Mouse (Mus musculus): ENCODE results near the gene Mff. TPM values are rescaled to one million over a fixed set of nuclear protein-coding genes. Genes with fewer than 3 reads are reported as not detected.

Mff gene
- polyA plus RNA-seq, 1 experiment from 2014 or later: 220 TPM

DNA sequence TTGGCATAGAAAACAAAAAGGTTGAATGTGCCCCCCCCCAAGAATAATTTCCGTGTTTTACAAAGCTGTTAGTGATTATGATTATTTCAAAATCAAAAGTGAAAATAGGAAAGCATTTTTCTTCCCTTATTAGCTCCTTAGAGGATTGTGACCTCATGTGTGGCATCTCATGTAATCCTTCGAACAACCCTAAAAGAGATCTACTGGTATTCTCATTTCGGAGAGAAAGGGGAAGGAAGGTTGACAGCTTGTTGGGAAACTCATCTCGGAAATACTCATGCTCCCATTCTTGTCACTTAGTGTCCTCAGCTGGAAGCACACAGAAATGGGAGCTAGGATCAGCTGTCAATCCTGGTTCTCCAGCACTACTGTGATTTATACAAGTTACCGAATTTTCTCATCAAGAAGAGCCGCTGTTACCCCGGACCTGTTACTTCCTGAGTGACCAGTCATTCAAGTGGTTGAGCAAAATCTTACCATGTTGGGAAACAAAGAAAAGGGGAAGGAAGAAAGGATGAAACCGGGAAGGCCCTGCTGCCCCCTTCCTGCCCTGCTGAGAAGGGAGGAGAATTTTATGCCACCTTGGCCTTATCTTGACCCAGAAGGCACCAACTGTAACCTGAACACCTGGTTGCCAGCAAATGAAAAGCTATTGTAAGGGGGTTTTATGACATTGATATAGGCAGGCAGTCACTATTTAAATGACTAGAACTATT, 36.9 kb downstream of the Mff start:
- no peaks in the 10 kb centered on the region for H3K9me3 ChIP-seq (ENCODE audit: control insufficient read depth, low read length)
- H3K36me3 ChIP-seq (ENCODE audit: control insufficient read depth, insufficient read depth, low read length): peaks cover 12% of the 10 kb centered on the region
- no peak overlapping the region for H3K9ac ChIP-seq (ENCODE audit: low read depth, low read length)
- 94% methylated on average over 8 of the region's 8 CpGs for WGBS
- DNase-seq (ENCODE audit: low spot score): no peak
- no peak overlapping the region for H3K27ac ChIP-seq (replicated peaks; ENCODE audit: low read depth, low read length)
- no peak overlapping the region for H3K4me3 ChIP-seq (ENCODE audit: low read depth, low read length)
- H3K27me3 ChIP-seq (replicated peaks; ENCODE audit: control insufficient read depth, insufficient read depth, low read length): no peaks in the 10 kb centered on the region
- no peak overlapping the region for H3K4me2 ChIP-seq (ENCODE audit: low read depth, low read length)
- no peak for ATAC-seq (ENCODE audit: low read depth)
- no peaks in the 10 kb centered on the region for H3K4me1 ChIP-seq (ENCODE audit: control insufficient read depth, insufficient read depth, low read length)

DNA sequence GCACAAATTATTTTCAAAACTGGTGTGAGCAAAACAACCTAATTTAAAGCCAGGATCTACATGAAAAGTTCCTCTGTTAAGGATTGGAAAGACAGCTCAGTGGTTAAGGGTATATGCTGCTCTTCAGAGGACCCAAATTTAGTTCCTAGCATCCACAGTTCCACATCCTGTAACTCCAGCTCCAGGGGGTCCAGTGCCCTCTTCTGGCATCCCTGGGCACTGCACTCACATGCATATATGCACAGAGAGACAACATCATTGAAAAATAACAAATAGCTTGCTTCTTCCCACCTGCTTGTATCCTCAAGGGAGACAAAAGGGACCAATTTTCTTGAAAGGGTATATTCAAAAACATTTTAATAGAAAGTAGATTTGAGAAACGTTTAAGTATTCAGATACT, 37.6 kb downstream of the Mff start:
- Histone ChIP-seq H3K4me3 (ENCODE audit: low read depth, low read length) (no peak overlapping the region), H3K27ac (replicated peaks; ENCODE audit: low read depth, low read length) (no peak overlapping the region), H3K4me2 (ENCODE audit: low read depth, low read length) (no peak overlapping the region), H3K9me3 (ENCODE audit: control insufficient read depth, low read length) (no peaks in the 10 kb centered on the region), H3K27me3 (replicated peaks; ENCODE audit: control insufficient read depth, insufficient read depth, low read length) (no peaks in the 10 kb centered on the region), H3K9ac (ENCODE audit: low read depth, low read length) (no peak overlapping the region), H3K4me1 (ENCODE audit: control insufficient read depth, insufficient read depth, low read length) (no peaks in the 10 kb centered on the region), H3K36me3 (ENCODE audit: control insufficient read depth, insufficient read depth, low read length) (peaks cover 7% of the 10 kb centered on the region)
- 94% methylated on average over 1 of the region's 1 CpGs for WGBS
- DNase-seq (ENCODE audit: low spot score) (no peak), ATAC-seq (ENCODE audit: low read depth) (no peak)

DNA sequence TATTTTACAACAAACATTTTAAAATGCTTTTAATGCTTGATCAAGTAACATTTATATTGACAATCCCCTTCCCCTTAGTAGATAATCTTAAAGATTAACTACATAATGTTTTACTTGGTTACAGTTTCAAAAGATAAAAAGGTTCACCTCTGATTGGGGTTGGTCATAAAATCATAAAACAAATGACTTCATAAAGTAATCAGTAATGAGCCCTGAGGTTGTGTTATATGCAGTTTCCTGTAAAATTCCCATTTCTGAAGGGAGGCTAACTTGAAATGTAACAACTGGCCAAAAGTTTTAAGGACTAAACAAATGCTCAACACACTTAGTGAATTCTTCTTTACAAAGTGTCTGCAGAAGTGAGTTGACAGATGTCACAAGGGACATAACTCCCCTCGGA, 41.5 kb downstream of the Mff start:
- H3K4me3 ChIP-seq (ENCODE audit: low read depth, low read length): no peak overlapping the region
- DNase-seq (ENCODE audit: low spot score) (no peak), ATAC-seq (ENCODE audit: low read depth) (no peak)
- 67% methylated on average over 1 of the region's 1 CpGs for WGBS
- no peaks in the 10 kb centered on the region for H3K4me1 ChIP-seq (ENCODE audit: control insufficient read depth, insufficient read depth, low read length)
- no peaks in the 10 kb centered on the region for H3K27me3 ChIP-seq (replicated peaks; ENCODE audit: control insufficient read depth, insufficient read depth, low read length)
- H3K27ac ChIP-seq (replicated peaks; ENCODE audit: low read depth, low read length): no peak overlapping the region
- H3K9me3 ChIP-seq (ENCODE audit: control insufficient read depth, low read length): no peaks in the 10 kb centered on the region
- H3K9ac ChIP-seq (ENCODE audit: low read depth, low read length): no peak overlapping the region
- H3K4me2 ChIP-seq (ENCODE audit: low read depth, low read length): no peak overlapping the region
- H3K36me3 ChIP-seq (ENCODE audit: control insufficient read depth, insufficient read depth, low read length): peaks cover 4% of the 10 kb centered on the region; the same call in 1 of the 2 replicates

DNA sequence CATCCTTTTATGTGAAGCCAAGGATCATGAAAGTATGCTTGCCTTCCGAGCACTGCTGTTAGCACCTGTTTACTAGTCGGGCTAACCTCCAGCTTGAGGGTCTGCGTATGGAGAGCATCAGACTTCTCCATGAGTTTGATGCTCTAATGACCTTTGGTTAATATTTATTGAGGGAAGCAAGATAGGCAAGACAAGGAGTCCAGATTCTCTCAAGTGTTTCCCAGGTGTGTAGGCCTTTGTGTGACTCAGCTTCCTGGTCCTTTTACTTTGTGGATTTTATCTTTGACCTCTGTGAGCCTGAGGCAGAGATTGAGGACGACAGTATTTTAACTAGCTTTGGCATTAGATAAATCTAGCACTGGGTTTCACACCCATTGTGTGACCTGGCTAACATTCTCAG, 42.0 kb downstream of the Mff start:
- H3K27me3 ChIP-seq (replicated peaks; ENCODE audit: control insufficient read depth, insufficient read depth, low read length): no peaks in the 10 kb centered on the region
- no peak overlapping the region for H3K9ac ChIP-seq (ENCODE audit: low read depth, low read length)
- H3K9me3 ChIP-seq (ENCODE audit: control insufficient read depth, low read length): no peaks in the 10 kb centered on the region
- DNase-seq (ENCODE audit: low spot score) (no peak), ATAC-seq (ENCODE audit: low read depth) (no peak)
- H3K36me3 ChIP-seq (ENCODE audit: control insufficient read depth, insufficient read depth, low read length): peaks cover 4% of the 10 kb centered on the region; the same call in 1 of the 2 replicates
- no peaks in the 10 kb centered on the region for H3K4me1 ChIP-seq (ENCODE audit: control insufficient read depth, insufficient read depth, low read length)
- no peak overlapping the region for H3K27ac ChIP-seq (replicated peaks; ENCODE audit: low read depth, low read length)
- 67% methylated on average over 4 of the region's 4 CpGs for WGBS
- H3K4me3 ChIP-seq (ENCODE audit: low read depth, low read length): no peak overlapping the region
- no peak overlapping the region for H3K4me2 ChIP-seq (ENCODE audit: low read depth, low read length)

DNA sequence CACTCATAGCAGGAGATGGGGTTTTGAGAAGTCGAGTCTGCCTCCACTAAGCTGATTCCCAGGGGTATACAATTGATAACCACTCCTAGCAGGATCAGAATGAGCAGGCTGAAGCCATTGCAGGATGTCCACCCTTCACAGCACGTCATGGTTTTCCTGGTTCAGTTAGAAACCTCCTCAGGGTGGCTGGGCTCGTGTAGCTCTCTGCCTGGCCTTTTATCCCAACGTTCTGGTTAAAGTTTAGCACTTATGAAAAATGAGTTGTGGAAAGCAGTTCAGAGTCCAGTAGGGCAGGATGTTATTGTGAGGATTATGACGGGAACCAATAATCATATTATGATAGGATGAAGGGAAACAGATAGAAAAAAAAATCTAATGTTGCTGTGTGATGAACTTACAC, 43.6 kb downstream of the Mff start, which contains the start of gene Tm4sf20:
Gene Tm4sf20 (minus strand): TSS at position 193 of the 400 bp plus-strand sequence.
- H3K9me3 ChIP-seq (ENCODE audit: control insufficient read depth, low read length): no peaks in the 10 kb centered on the region
- no peak within 1 kb of the TSS for H3K4me3 ChIP-seq (ENCODE audit: low read depth, low read length)
- WGBS: 70% methylated on average over 5 of the region's 5 CpGs
- H3K27ac ChIP-seq (replicated peaks; ENCODE audit: low read depth, low read length): no peak within 1 kb of the TSS
- H3K4me1 ChIP-seq (ENCODE audit: control insufficient read depth, insufficient read depth, low read length): no peaks in the 10 kb centered on the region
- no peak within 1 kb of the TSS for H3K4me2 ChIP-seq (ENCODE audit: low read depth, low read length)
- no peak for DNase-seq (ENCODE audit: low spot score)
- no peak for ATAC-seq (ENCODE audit: low read depth)
- H3K36me3 ChIP-seq (ENCODE audit: control insufficient read depth, insufficient read depth, low read length): no peaks in the 10 kb centered on the region
- H3K27me3 ChIP-seq (replicated peaks; ENCODE audit: control insufficient read depth, insufficient read depth, low read length): no peaks in the 10 kb centered on the region
- no peak within 1 kb of the TSS for H3K9ac ChIP-seq (ENCODE audit: low read depth, low read length)

DNA sequence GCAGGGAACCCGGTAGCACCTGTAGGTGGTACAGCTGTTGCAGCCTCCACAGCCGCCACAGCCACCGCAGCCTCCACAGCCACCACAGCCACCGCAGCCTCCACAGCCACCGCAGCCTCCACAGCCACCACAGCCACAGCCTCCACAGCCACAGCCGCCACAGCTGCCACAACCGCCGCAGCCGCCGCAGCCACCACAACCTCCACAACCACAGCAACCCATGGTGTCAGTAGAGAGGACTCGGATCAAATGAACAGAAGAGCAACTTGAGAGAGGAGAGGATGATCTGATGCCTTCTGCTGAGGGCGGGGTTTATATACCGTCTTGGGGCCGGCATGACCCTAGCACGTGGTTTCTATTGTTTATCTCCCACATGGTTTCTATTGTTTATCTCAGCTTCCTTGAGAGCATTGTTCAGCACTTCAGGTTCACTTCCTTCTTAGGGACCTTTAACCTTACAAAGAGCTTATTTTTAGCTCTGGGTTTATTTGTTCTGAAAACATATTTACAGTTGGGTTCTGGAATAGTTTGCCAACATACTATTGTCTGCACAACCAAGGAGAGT, 46.4 kb downstream of the Mff start, which contains the start of gene Gm47791:
Gene Gm47791 (minus strand): TSS at position 222 of the 565 bp plus-strand sequence.
- Histone ChIP-seq H3K4me1 (ENCODE audit: control insufficient read depth, insufficient read depth, low read length) (no peaks in the 10 kb centered on the region), H3K36me3 (ENCODE audit: control insufficient read depth, insufficient read depth, low read length) (no peaks in the 10 kb centered on the region), H3K9me3 (ENCODE audit: control insufficient read depth, low read length) (no peaks in the 10 kb centered on the region), H3K9ac (ENCODE audit: low read depth, low read length) (no peak within 1 kb of the TSS), H3K27ac (replicated peaks; ENCODE audit: low read depth, low read length) (no peak within 1 kb of the TSS), H3K4me2 (ENCODE audit: low read depth, low read length) (no peak within 1 kb of the TSS), H3K4me3 (ENCODE audit: low read depth, low read length) (no peak within 1 kb of the TSS), H3K27me3 (replicated peaks; ENCODE audit: control insufficient read depth, insufficient read depth, low read length) (no peaks in the 10 kb centered on the region)
- no peak for ATAC-seq (ENCODE audit: low read depth)
- WGBS: 86% methylated on average over 10 of the region's 15 CpGs
- no peak for DNase-seq (ENCODE audit: low spot score)

DNA sequence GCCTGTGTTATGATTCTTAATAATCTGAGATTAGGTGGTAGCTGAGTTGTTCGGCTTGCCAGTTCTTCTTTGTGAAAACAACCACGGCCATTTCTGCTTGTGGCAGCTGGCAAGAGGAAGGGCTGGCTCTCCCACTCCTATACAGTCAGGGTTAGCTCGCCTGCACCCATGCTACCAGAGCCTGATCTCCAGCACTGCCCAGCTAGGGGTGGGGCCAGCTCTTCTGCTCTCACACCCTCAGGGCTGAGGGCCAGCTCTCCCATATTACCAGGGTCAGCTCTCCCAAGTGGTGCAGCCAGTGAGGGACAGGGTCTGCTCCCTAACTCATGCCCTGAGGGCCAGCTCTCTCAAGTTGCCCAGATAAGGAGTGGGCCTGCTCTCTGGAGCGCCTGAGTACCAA, 47.7 kb downstream of the Mff start:
- WGBS: 78% methylated on average over 4 of the region's 4 CpGs

DNA sequence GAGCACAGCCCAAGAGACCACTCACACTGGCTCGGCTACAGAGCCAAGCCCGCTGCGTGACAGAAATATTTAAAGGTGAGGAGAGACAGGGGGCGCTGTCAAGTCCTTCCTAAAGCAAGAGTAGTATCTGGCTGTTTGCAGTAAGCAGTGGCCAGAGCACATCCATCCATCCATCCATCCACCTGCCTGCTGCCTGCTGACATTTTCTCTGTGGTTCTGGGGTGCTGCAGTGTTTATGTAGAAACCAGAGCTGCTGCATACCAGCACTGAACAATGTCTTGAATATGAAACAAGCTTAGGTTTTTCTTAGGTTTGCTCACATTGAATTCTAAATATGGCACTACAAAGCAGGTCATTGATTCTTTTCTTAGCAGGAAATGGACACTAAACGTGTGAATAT, 48.5 kb downstream of the Mff start:
- Histone ChIP-seq H3K4me1 (ENCODE audit: control insufficient read depth, insufficient read depth, low read length) (no peaks in the 10 kb centered on the region), H3K9me3 (ENCODE audit: control insufficient read depth, low read length) (no peaks in the 10 kb centered on the region), H3K9ac (ENCODE audit: low read depth, low read length) (no peak overlapping the region), H3K36me3 (ENCODE audit: control insufficient read depth, insufficient read depth, low read length) (no peaks in the 10 kb centered on the region), H3K27ac (replicated peaks; ENCODE audit: low read depth, low read length) (no peak overlapping the region), H3K27me3 (replicated peaks; ENCODE audit: control insufficient read depth, insufficient read depth, low read length) (no peaks in the 10 kb centered on the region), H3K4me2 (ENCODE audit: low read depth, low read length) (no peak overlapping the region), H3K4me3 (ENCODE audit: low read depth, low read length) (no peak overlapping the region)
- no peak for ATAC-seq (ENCODE audit: low read depth)
- 64% methylated on average over 5 of the region's 5 CpGs for WGBS
- no peak for DNase-seq (ENCODE audit: low spot score)

More for the DNA sequence above, 47.7 kb downstream of the Mff start:
- ATAC-seq (ENCODE audit: low read depth) (no peak), DNase-seq (ENCODE audit: low spot score) (no peak)
- H3K36me3 ChIP-seq (ENCODE audit: control insufficient read depth, insufficient read depth, low read length): no peaks in the 10 kb centered on the region
- H3K9ac ChIP-seq (ENCODE audit: low read depth, low read length): no peak overlapping the region
- H3K4me1 ChIP-seq (ENCODE audit: control insufficient read depth, insufficient read depth, low read length): no peaks in the 10 kb centered on the region
- H3K9me3 ChIP-seq (ENCODE audit: control insufficient read depth, low read length): no peaks in the 10 kb centered on the region
- no peaks in the 10 kb centered on the region for H3K27me3 ChIP-seq (replicated peaks; ENCODE audit: control insufficient read depth, insufficient read depth, low read length)
- no peak overlapping the region for H3K4me2 ChIP-seq (ENCODE audit: low read depth, low read length)
- H3K4me3 ChIP-seq (ENCODE audit: low read depth, low read length): no peak overlapping the region
- H3K27ac ChIP-seq (replicated peaks; ENCODE audit: low read depth, low read length): no peak overlapping the region

DNA sequence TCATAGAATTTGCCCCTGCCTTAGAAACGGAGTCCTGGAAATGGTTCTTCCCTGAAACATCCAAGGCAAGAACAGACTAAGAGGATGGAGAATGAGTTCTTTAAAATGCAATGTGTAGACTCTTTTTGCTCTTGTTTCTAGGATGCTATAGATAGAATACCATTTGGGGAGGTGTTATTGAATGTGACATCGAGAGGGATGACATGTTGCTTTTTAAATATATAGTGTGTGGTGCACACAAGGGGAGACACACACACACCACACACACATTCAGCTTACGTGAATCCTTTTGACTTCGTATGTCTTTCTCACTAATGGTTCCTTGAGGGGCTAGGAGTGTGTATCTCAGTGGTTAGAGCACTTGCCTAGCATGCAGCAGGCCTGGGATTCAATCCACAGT, 50.6 kb downstream of the Mff start:
- 90% methylated on average over 4 of the region's 4 CpGs for WGBS
- H3K4me3 ChIP-seq (ENCODE audit: low read depth, low read length): no peak overlapping the region
- no peaks in the 10 kb centered on the region for H3K36me3 ChIP-seq (ENCODE audit: control insufficient read depth, insufficient read depth, low read length)
- H3K27me3 ChIP-seq (replicated peaks; ENCODE audit: control insufficient read depth, insufficient read depth, low read length): no peaks in the 10 kb centered on the region
- DNase-seq (ENCODE audit: low spot score) (no peak), ATAC-seq (ENCODE audit: low read depth) (no peak)
- H3K4me1 ChIP-seq (ENCODE audit: control insufficient read depth, insufficient read depth, low read length): no peaks in the 10 kb centered on the region
- no peak overlapping the region for H3K9ac ChIP-seq (ENCODE audit: low read depth, low read length)
- no peak overlapping the region for H3K27ac ChIP-seq (replicated peaks; ENCODE audit: low read depth, low read length)
- no peaks in the 10 kb centered on the region for H3K9me3 ChIP-seq (ENCODE audit: control insufficient read depth, low read length)
- no peak overlapping the region for H3K4me2 ChIP-seq (ENCODE audit: low read depth, low read length)
